Mouse (Mus musculus) embryonic stem cell, embryonic (primary cell): ENCODE results near the gene Fn3k.

Source experiments
- CTCF ChIA-PET, 4 experiments: fragments of 300-600 bp in 2 of 4; fragments of 350-600 bp in 2 of 4; sonication (Branson Sonifier 250); formaldehyde crosslinking; loops; one replicate each; lab custom pipeline; 2022; ENCODE audit warnings: inconsistent platforms in 2 of 4; lab: Charles Lee
- POLR2A ChIA-PET, 4 experiments: fragments of 300-600 bp in 2 of 4; fragments of 350-600 bp in 2 of 4; sonication (Branson Sonifier 250); formaldehyde crosslinking; loops; one replicate each; lab custom pipeline; 2022; ENCODE audit warnings: antibody characterized with exemption in 4 of 4, inconsistent platforms in 1 of 4; lab: Charles Lee

Gene Fn3k

DNA sequence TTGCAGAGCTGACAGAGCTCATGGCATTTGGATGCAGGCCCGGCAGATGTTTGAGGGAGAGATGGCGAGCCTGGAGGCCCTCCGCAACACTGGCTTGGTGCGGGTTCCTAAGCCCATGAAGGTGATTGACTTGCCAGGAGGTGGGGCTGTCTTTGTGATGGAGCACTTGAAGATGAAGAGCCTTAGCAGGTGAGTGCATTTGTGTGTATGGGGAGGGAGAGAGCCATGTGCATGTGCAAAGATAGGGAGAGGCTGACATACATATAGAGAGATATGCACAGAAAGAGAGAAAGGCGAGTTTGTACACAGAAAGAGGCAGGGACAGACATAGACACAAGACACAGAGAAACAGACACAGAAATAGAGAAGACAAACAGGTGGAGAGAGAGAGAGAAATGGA, 2.5 kb downstream of the Fn3k start:
- POLR2A ChIA-PET = no interaction called here
- CTCF ChIA-PET = no interaction called here

DNA sequence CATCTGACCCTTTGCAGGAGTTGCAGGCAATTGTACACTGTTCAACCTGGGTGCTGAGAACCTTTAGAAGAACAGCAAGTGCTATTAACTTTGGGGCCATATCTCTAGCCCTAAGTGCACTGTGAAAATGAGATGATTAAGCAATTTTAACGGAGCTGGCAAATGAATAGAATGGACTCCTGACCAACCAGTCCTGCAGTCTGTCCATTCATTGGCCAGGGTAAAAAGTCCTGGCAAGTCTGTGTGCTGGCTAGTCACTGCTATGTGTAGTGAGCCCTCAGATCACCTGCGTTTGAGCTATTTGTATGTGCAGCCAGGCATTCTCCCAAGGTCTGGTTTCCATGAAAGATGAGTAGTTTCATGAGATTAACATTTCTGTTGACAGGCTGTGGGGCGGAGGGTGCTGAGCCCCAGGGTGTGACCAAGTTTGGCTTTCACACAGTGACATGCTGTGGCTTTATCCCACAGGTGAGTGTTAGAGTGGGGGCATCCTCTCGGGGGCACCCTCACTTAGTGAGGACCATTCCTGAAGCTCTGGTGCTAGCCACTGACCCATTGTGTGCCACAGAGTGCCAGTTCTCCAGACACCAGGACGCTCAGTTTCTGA, 5.1 kb downstream of the Fn3k start:
- ChIA-PET POLR2A (interaction anchor here in 2 of 4 experiments (0.8 to 3.5 kb wide), 6 partner anchors 12 to 52 kb away, joined by 3 to 12 read pairs (median 4); partner anchors contain the start of genes Fn3krp (in 2 of the 2), Rab40b (in 1 of the 2) and Tbcd (in 1 of the 2)), CTCF (interaction anchor here in 1 of 4 experiments (1.2 kb wide), 1 partner anchor 56 kb away, joined by 3 read pairs; no protein-coding TSS in a partner anchor)

GRCm38 (mm10) chr11:121441653-121442052, 6.9 kb downstream of the Fn3k start:
- CTCF ChIA-PET = interaction anchor here in 2 of 4 experiments (0.5 to 0.6 kb wide), 3 partner anchors 194 to 449 kb away, joined by 3 to 6 read pairs (median 3); no protein-coding TSS in a partner anchor
- POLR2A ChIA-PET = interaction anchor here in 2 of 4 experiments (1.2 to 3.5 kb wide), 3 partner anchors 10 to 87 kb away, joined by 4 to 12 read pairs (median 4); partner anchors contain the start of genes Tbcd (in 2 of the 2) and Wdr45b (in 1 of the 2)

DNA sequence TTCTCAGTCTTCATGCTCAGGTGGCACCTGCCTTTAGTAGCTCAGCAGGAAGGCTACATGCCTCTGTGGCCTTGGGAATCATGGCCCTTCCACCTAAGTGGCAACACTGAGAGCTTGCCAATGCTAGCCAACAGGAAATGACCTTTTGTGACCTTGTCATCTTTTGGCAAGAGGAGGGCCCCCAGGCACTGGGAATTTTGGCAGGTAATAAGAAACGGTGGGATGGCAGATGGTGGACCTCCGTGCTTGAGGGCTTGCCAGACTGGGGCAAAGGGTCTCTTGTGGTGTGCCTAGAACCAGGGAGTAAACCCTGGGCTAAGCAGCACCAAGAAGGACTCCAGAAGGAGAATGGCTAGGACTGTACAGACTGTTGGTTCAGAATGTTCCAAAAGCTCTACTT, 7.4 kb downstream of the Fn3k start:
- POLR2A ChIA-PET = interaction anchor here in 2 of 4 experiments (1.2 to 3.5 kb wide), 3 partner anchors 10 to 87 kb away, joined by 4 to 12 read pairs (median 4); partner anchors contain the start of genes Tbcd (in 2 of the 2) and Wdr45b (in 1 of the 2)
- CTCF ChIA-PET = interaction anchor here in 2 of 4 experiments (0.5 to 0.6 kb wide), 2 partner anchors 229 to 448 kb away, joined by 3 to 6 read pairs; no protein-coding TSS in a partner anchor

GRCm38 (mm10) chr11:121451216-121451726, 16.6 kb downstream of the Fn3k start:
- POLR2A ChIA-PET = interaction anchor here in 3 of 4 experiments (0.9 to 3.7 kb wide), 27 partner anchors 10 to 397 kb away, joined by 3 to 21 read pairs (median 5); partner anchors contain the start of genes B3gntl1 (in 3 of the 3), Cybc1 (in 3 of the 3), Rab40b (in 3 of the 3) and Fn3k (in 2 of the 3)
- CTCF ChIA-PET = interaction anchor here (0.6 to 2.2 kb wide), 5 partner anchors 20 to 214 kb away, joined by 3 to 6 read pairs (median 3); partner anchors contain the start of gene Narf (in 1 of the 4)

DNA sequence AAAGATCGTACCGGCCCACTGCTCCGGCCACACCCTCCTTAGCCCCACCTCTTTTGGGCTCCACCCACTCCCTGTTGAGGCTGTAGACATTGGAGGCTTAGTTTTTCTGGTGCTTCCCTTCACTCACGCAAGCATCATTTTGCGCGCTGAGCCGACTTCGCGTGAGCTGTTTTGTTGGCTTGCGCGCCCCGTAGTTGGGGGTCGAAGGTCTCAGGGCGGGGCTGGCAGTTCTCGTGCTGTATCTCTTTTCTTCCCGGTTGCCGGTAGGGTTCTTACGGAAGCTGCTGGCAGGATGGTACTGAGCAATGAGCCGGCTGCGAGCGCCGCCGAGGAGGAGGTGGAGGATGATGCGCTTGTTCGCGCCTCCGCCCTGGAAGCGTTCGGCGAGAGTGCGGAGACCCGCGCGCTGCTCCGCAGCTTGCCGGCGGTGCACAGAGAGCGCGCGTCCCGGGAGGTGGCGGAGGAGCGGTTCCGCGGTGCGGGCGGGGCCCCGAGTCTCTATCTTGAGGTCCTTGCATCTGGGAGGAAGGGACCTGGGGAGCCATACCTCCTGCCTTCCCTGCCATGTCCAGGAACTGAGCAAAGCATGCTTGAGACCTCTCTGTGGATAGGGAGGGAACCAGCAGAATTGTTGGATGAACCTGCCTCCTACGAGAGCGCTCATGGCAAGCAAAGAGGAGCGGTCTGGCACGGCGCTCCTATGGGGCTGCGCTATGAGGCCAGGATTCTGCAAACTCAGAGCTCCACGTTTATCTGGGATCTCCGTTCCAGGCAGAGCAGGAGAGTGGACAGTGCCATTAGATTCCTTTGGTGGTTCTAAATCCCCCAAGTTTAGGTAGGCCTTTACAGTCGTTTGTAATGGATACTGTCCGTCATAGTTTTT, 17.3 kb downstream of the Fn3k start, which contains the start of gene Tbcd:
Tbcd (plus strand) TSS at position 197 of the 883 bp plus-strand sequence.
- ChIA-PET CTCF (interaction anchor here (0.5 to 2.2 kb wide), 11 partner anchors 8 to 736 kb away, joined by 3 to 6 read pairs (median 3); partner anchors contain the start of genes Fn3krp (in 1 of the 4) and Narf (in 1 of the 4)), POLR2A (interaction anchor here in 3 of 4 experiments (0.6 to 3.7 kb wide), 34 partner anchors 10 to 397 kb away, joined by 3 to 21 read pairs (median 4); partner anchors contain the start of genes B3gntl1 (in 3 of the 3), Cybc1 (in 3 of the 3), Rab40b (in 3 of the 3) and Fn3k (in 2 of the 3))

- POLR2A ChIA-PET = no interaction called here
- CTCF ChIA-PET = interaction anchor here in 3 of 4 experiments (0.7 to 1.1 kb wide), 5 partner anchors 13 to 331 kb away, joined by 3 to 4 read pairs (median 3); no protein-coding TSS in a partner anchor
Observed at GRCm38 (mm10) chr11:121457874-121458273, 23.2 kb downstream of the Fn3k start.

DNA sequence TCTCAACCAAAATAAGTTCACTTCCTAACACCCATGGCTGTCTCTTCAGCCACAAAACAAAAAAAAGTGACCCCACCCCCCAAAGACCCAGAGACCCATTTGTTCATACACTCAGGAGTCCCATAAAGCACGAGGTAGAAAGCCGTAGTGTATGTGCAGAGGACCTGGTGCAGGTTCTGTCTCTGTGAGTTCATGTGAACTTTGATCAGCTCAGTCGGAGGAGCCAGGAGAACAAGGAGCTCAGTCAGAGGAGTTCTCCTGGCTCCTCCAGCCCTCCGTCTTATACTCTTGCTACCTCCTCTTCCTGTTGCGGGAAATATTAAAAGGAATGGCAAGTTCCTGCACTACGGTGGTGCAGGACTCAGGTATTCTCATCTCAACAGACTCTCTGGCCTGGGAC, 32.7 kb downstream of the Fn3k start:
- ChIA-PET POLR2A (interaction anchor here in 1 of 4 experiments (1.4 to 1.9 kb wide), 2 partner anchors 15 to 114 kb away, joined by 3 to 5 read pairs; partner anchors contain the start of gene Tbcd), CTCF (interaction anchor here in 1 of 4 experiments (0.7 kb wide), 1 partner anchor 168 kb away, joined by 8 read pairs; no protein-coding TSS in a partner anchor)

GRCm38 (mm10) chr11:121474831-121475230, 40.1 kb downstream of the Fn3k start:
- ChIA-PET CTCF (interaction anchor here in 3 of 4 experiments (0.6 to 1.6 kb wide), 6 partner anchors 23 to 335 kb away, joined by 3 to 5 read pairs (median 3); no protein-coding TSS in a partner anchor), POLR2A (interaction anchor here in 1 of 4 experiments (1.1 to 1.8 kb wide), 3 partner anchors 10 to 198 kb away, joined by 3 to 5 read pairs (median 3); partner anchors contain the start of gene B3gntl1)

DNA sequence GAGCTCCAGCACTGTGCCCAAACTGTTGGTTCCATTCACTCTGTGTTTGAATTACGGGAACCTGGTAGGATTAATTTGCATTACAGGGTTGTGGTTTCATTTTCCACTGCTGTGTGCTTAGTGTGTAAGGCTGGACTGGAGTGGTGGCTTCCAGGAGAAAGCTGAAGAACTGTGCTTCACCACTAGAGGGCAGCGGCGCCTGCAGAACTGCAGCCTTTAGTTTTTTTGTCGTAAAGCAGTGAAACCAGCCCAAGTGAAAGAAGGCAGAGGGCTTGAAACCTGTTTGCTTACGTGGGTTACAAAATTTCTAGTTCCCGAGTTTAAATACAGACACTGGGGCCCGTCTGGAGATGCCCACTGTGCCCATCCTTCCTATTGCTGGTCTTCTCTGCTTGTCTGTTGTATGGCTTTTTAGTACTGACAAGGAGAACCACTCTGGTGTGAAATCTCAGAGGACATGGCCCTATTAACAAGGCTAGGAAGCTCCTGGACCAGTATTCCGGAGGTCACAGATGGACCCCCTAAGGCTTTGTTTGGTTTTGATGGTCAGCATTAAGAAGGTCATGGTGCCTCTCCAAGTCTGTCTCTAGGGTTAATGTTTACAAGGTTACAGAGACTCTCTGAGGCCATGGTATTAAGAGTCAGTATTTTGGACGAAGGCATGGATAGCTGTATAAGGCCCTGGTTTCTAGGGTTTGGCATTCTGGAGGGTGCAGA, 41.1 kb downstream of the Fn3k start:
- POLR2A ChIA-PET = interaction anchor here in 2 of 4 experiments (1.0 to 1.8 kb wide), 5 partner anchors 9 to 197 kb away, joined by 3 to 6 read pairs (median 3); partner anchors contain the start of genes B3gntl1 (in 1 of the 2) and Tbcd (in 1 of the 2)
- CTCF ChIA-PET = interaction anchor here (0.5 to 1.6 kb wide), 26 partner anchors 9 to 408 kb away, joined by 3 to 13 read pairs (median 3); no protein-coding TSS in a partner anchor

GRCm38 (mm10) chr11:121479476-121480203, 44.9 kb downstream of the Fn3k start:
- ChIA-PET CTCF (no interaction called here), POLR2A (interaction anchor here in 3 of 4 experiments (0.5 to 1.2 kb wide), 4 partner anchors 8 to 249 kb away, joined by 3 to 4 read pairs (median 4); partner anchors contain the start of genes Tbcd (in 1 of the 3) and Zfp750 (in 1 of the 3))

DNA sequence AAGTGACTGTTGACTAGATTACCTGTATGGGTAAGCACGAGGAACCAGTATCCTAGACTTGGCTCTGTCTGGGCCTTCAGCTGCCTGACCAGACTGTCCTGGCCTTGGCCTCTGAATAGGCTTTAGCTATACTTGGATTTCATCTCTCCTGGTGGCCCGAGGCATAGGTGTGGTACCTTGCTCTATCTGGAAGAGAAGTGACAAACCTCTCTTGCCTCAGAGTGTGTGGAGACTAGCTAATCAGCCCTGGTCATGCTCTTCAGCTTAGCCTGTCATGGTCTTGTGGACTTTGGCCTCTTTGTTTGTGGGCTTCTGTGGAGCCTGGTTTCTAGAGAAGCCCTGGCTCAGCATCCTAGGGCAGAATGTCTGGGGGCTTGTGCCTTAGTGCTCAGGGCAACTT, 46.4 kb downstream of the Fn3k start:
- ChIA-PET CTCF (no interaction called here), POLR2A (interaction anchor here in 1 of 4 experiments (0.8 to 1.4 kb wide), 4 partner anchors 10 to 192 kb away, joined by 3 to 6 read pairs (median 4); partner anchors contain the start of gene B3gntl1)

DNA sequence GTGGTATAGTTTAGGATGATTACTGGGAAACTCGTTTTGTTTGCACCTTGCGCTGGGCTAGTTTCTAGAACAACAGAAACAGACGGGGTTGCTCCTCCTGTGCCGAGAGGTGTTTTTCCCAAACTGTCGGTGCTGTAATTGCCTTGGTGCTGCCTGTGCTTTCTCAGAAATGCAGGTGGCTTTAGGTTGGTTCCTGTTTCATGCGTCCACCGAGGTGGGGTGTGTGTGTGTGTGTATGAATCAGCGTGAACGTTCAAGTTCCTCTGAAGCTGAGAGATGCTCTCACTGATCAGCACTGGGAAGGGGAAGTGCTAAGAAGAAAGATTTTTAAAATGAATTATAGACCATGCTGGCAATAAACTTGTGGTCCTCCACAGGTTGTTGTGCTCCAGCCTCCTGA, 51.2 kb downstream of the Fn3k start:
- CTCF ChIA-PET = interaction anchor here in 1 of 4 experiments (1.2 kb wide), 1 partner anchor 10 kb away, joined by 3 read pairs; no protein-coding TSS in a partner anchor
- POLR2A ChIA-PET = no interaction called here

GRCm38 (mm10) chr11:121490651-121491050, 55.9 kb downstream of the Fn3k start:
- ChIA-PET POLR2A (no interaction called here), CTCF (interaction anchor here in 2 of 4 experiments (0.7 kb wide), 2 partner anchors 17 to 180 kb away, joined by 4 to 18 read pairs; no protein-coding TSS in a partner anchor)
